Mouse (Mus musculus): ENCODE results near the gene Gca. TPM values are rescaled to one million over a fixed set of nuclear protein-coding genes. Genes with fewer than 3 reads are reported as not detected.

The Gca gene
- polyA plus RNA-seq, 1 experiment = 0.13 TPM

GRCm38 (mm10) chr2:62664839-62665238 lies 754 bp downstream of the Gca start:
- no peak overlapping the region for H3K4me2 ChIP-seq (ENCODE audit: low read depth)
- no peak for TF ChIP-seq POLR2A (IDR thresholded peaks at IDR 0.05; ENCODE audit: insufficient read length, low read depth)
- TF ChIP-seq USF1 (IDR thresholded peaks at IDR 0.05; ENCODE audit: low read depth) = no peak
- TF ChIP-seq SRF (IDR thresholded peaks at IDR 0.05; ENCODE audit: control insufficient read depth, insufficient read length, low read depth) = no peak
- TF ChIP-seq CEBPB (IDR thresholded peaks at IDR 0.05; ENCODE audit: insufficient read depth, poor library complexity, severe bottlenecking) = no peak
- no peak for TF ChIP-seq E2F4 (IDR thresholded peaks at IDR 0.05; ENCODE audit: insufficient read depth)
- H3K79me2 ChIP-seq (ENCODE audit: control insufficient read depth, insufficient read depth) = no peaks in the 10 kb centered on the region
- no peak overlapping the region for H3ac ChIP-seq (ENCODE audit: control insufficient read depth, insufficient read length)
- H3K4me3 ChIP-seq = no peak overlapping the region
- no peaks in the 10 kb centered on the region for H3K27me3 ChIP-seq (ENCODE audit: control insufficient read depth, insufficient read depth, insufficient read length)
- no peaks in the 10 kb centered on the region for H3K36me3 ChIP-seq (ENCODE audit: control insufficient read depth, insufficient read depth)

DNA sequence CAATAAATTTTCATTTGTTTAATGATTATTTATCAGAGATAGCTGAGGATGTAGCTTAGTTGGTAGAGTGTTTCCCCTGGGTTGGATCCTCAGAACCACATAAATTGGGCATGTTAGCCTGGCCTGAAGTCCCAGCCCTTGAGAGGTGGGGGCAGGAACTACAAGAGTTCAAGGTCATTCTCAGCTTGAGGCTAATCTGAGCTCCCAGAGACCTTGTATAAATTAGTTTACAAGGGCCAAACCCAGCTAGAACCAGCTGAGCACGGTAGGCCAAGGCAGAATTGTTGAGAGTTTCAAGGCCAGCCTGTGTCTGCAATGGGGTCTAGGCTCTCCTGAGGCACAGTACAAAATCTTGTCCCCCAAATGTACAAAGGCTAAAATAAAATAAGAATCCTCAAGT lies 1.5 kb downstream of the Gca start:
- Histone ChIP-seq H3K4me2 (ENCODE audit: low read depth) (no peak overlapping the region), H3ac (ENCODE audit: control insufficient read depth, insufficient read length) (no peak overlapping the region)
- TF ChIP-seq E2F4 (IDR thresholded peaks at IDR 0.05; ENCODE audit: insufficient read depth) (no peak), CEBPB (IDR thresholded peaks at IDR 0.05; ENCODE audit: insufficient read depth, poor library complexity, severe bottlenecking) (no peak), POLR2AphosphoS2 (IDR thresholded peaks at IDR 0.05; ENCODE audit: insufficient read length, low read depth) (no peak), SRF (IDR thresholded peaks at IDR 0.05; ENCODE audit: control insufficient read depth, insufficient read length, low read depth) (no peak), MAX (IDR thresholded peaks at IDR 0.05; ENCODE audit: low read depth) (no peak), POLR2A (IDR thresholded peaks at IDR 0.05; ENCODE audit: insufficient read length, low read depth) (no peak)

GRCm38 (mm10) chr2:62669848-62670247 lies 5.8 kb downstream of the Gca start:
- H3K4me2 ChIP-seq (ENCODE audit: low read depth) = no peak overlapping the region
- no peak overlapping the region for H3K4me3 ChIP-seq
- H3K79me2 ChIP-seq (ENCODE audit: control insufficient read depth, insufficient read depth) = no peaks in the 10 kb centered on the region
- H3K27me3 ChIP-seq (ENCODE audit: control insufficient read depth, insufficient read depth, insufficient read length) = no peaks in the 10 kb centered on the region
- H3K36me3 ChIP-seq (ENCODE audit: control insufficient read depth, insufficient read depth) = no peaks in the 10 kb centered on the region
- no peak overlapping the region for H3ac ChIP-seq (ENCODE audit: control insufficient read depth, insufficient read length)
- TF ChIP-seq MAX (IDR thresholded peaks at IDR 0.05; ENCODE audit: low read depth) (no peak), TCF3 (IDR thresholded peaks at IDR 0.05; ENCODE audit: insufficient read length, low read depth) (no peak), USF1 (IDR thresholded peaks at IDR 0.05; ENCODE audit: low read depth) (no peak), POLR2A (IDR thresholded peaks at IDR 0.05; ENCODE audit: insufficient read length, low read depth) (no peak), SRF (IDR thresholded peaks at IDR 0.05; ENCODE audit: control insufficient read depth, insufficient read length, low read depth) (no peak), REST (IDR thresholded peaks at IDR 0.05; ENCODE audit: insufficient read depth, insufficient read length) (no peak), CEBPB (IDR thresholded peaks at IDR 0.05; ENCODE audit: insufficient read depth, poor library complexity, severe bottlenecking) (no peak), POLR2AphosphoS2 (IDR thresholded peaks at IDR 0.05; ENCODE audit: insufficient read length, low read depth) (no peak), MYOD1 (IDR thresholded peaks at IDR 0.05; ENCODE audit: control insufficient read depth in 1 of 3, insufficient read length in 2 of 3, low read depth in 2 of 3) (no peak), TCF12 (IDR thresholded peaks at IDR 0.05; ENCODE audit: insufficient read depth, poor library complexity, severe bottlenecking) (no peak)

More for the DNA sequence above, 1.5 kb downstream of the Gca start:
- Histone ChIP-seq H3K4me3 (no peak overlapping the region), H3K36me3 (ENCODE audit: control insufficient read depth, insufficient read depth) (no peaks in the 10 kb centered on the region), H3K79me2 (ENCODE audit: control insufficient read depth, insufficient read depth) (no peaks in the 10 kb centered on the region), H3K27me3 (ENCODE audit: control insufficient read depth, insufficient read depth, insufficient read length) (no peaks in the 10 kb centered on the region)

GRCm38 (mm10) chr2:62670301-62670700 lies 6.2 kb downstream of the Gca start:
- Histone ChIP-seq H3K79me2 (ENCODE audit: control insufficient read depth, insufficient read depth) (no peaks in the 10 kb centered on the region), H3ac (ENCODE audit: control insufficient read depth, insufficient read length) (no peak overlapping the region), H3K36me3 (ENCODE audit: control insufficient read depth, insufficient read depth) (no peaks in the 10 kb centered on the region), H3K4me2 (ENCODE audit: low read depth) (no peak overlapping the region), H3K4me3 (no peak overlapping the region), H3K27me3 (ENCODE audit: control insufficient read depth, insufficient read depth, insufficient read length) (no peaks in the 10 kb centered on the region)
- TF ChIP-seq POLR2A (IDR thresholded peaks at IDR 0.05; ENCODE audit: insufficient read length, low read depth) (no peak), MAX (IDR thresholded peaks at IDR 0.05; ENCODE audit: low read depth) (no peak), REST (IDR thresholded peaks at IDR 0.05; ENCODE audit: insufficient read depth, insufficient read length) (no peak), TCF3 (IDR thresholded peaks at IDR 0.05; ENCODE audit: insufficient read length, low read depth) (no peak), USF1 (IDR thresholded peaks at IDR 0.05; ENCODE audit: low read depth) (no peak), CEBPB (IDR thresholded peaks at IDR 0.05; ENCODE audit: insufficient read depth, poor library complexity, severe bottlenecking) (no peak), MYOG (IDR thresholded peaks at IDR 0.05; ENCODE audit: control insufficient read depth in 1 of 3, insufficient read depth in 1 of 3, insufficient read length in 2 of 3, low read depth in 2 of 3) (no peak), SRF (IDR thresholded peaks at IDR 0.05; ENCODE audit: control insufficient read depth, insufficient read length, low read depth) (no peak), TCF12 (IDR thresholded peaks at IDR 0.05; ENCODE audit: insufficient read depth, poor library complexity, severe bottlenecking) (no peak), E2F4 (IDR thresholded peaks at IDR 0.05; ENCODE audit: insufficient read depth) (no peak), MYOD1 (IDR thresholded peaks at IDR 0.05; ENCODE audit: control insufficient read depth in 1 of 3, insufficient read length in 2 of 3, low read depth in 2 of 3) (no peak), POLR2AphosphoS2 (IDR thresholded peaks at IDR 0.05; ENCODE audit: insufficient read length, low read depth) (no peak)

- TF ChIP-seq POLR2AphosphoS2 (IDR thresholded peaks at IDR 0.05; ENCODE audit: insufficient read length, low read depth) (no peak), USF1 (IDR thresholded peaks at IDR 0.05; ENCODE audit: low read depth) (no peak), POLR2A (IDR thresholded peaks at IDR 0.05; ENCODE audit: insufficient read length, low read depth) (no peak), TCF12 (IDR thresholded peaks at IDR 0.05; ENCODE audit: insufficient read depth, poor library complexity, severe bottlenecking) (no peak), SRF (IDR thresholded peaks at IDR 0.05; ENCODE audit: control insufficient read depth, insufficient read length, low read depth) (no peak), REST (IDR thresholded peaks at IDR 0.05; ENCODE audit: insufficient read depth, insufficient read length) (no peak), MYOG (IDR thresholded peaks at IDR 0.05; ENCODE audit: control insufficient read depth in 1 of 3, insufficient read depth in 1 of 3, insufficient read length in 2 of 3, low read depth in 2 of 3) (no peak), CEBPB (IDR thresholded peaks at IDR 0.05; ENCODE audit: insufficient read depth, poor library complexity, severe bottlenecking) (no peak), E2F4 (IDR thresholded peaks at IDR 0.05; ENCODE audit: insufficient read depth) (no peak)
Measured at GRCm38 (mm10) chr2:62670767-62671166, 6.7 kb downstream of the Gca start.

More at GRCm38 (mm10) chr2:62670767-62671166, 6.7 kb downstream of the Gca start:
- Histone ChIP-seq H3K4me2 (ENCODE audit: low read depth) (no peak overlapping the region), H3K79me2 (ENCODE audit: control insufficient read depth, insufficient read depth) (no peaks in the 10 kb centered on the region), H3K27me3 (ENCODE audit: control insufficient read depth, insufficient read depth, insufficient read length) (no peaks in the 10 kb centered on the region), H3ac (ENCODE audit: control insufficient read depth, insufficient read length) (no peak overlapping the region), H3K4me3 (no peak overlapping the region), H3K36me3 (ENCODE audit: control insufficient read depth, insufficient read depth) (no peaks in the 10 kb centered on the region)

Data from myocyte (in vitro differentiated cells).